Comparison of ENCODE assay signal across 16 mouse cellular contexts in genomic region chr7:109187244-109188035, GRCm38 (mm10). TPM values are rescaled to one million over a fixed set of nuclear protein-coding genes. Genes with fewer than 3 reads are reported as not detected.
A peak's percentile ranks its signal among the peaks of the same experiment; 100 is the strongest.
DNase-seq lines count a peak whose midpoint lies in the region; ATAC-seq lines count a peak whose summit lies in the region.
"Had no signal": no experiment of that assay in that cellular context is flagged by ENCODE, and none has a peak within 500 bp of the region (broad histone marks: within the 10 kb centered on the region; RNA-seq: fewer than 3 reads in every experiment).

No protein-coding gene starts in this region.

- H3K9me3 ChIP-seq in intestine, embryonic 16.5 days (ENCODE audit: control insufficient read depth, low read length): no peaks in the 10 kb centered on the region
- H3K9me3 ChIP-seq: hindbrain, embryonic 15.5 days; liver, embryonic 13.5 days; midbrain, embryonic 13.5 days had no signal

- H3K27ac ChIP-seq in intestine, embryonic 16.5 days (ENCODE audit: low read length): no peak overlapping the region
- H3K27ac ChIP-seq: hindbrain, embryonic 15.5 days; liver, embryonic 13.5 days; midbrain, embryonic 13.5 days had no signal

- H3K4me1 ChIP-seq in intestine, embryonic 16.5 days (ENCODE audit: control insufficient read depth, insufficient read depth, low read length): no peaks in the 10 kb centered on the region
- H3K4me1 ChIP-seq: liver, embryonic 13.5 days had no signal

- H3K4me2 ChIP-seq in intestine, embryonic 16.5 days (ENCODE audit: low read depth, low read length): no peak overlapping the region
- H3K4me2 ChIP-seq: hindbrain, embryonic 15.5 days; liver, embryonic 13.5 days; midbrain, embryonic 13.5 days had no signal

- intact Hi-C loops in heart, postnatal 36 days (cut with DNase I): no loop called here
- intact Hi-C loops in gastrocnemius, postnatal 36 days (cut with DNase I): no loop called here

- 68% methylated on average over 6 of the region's 6 CpGs for WGBS in intestine, embryonic 16.5 days

- no peaks in the 10 kb centered on the region for H3K36me3 ChIP-seq in intestine, embryonic 16.5 days (ENCODE audit: control insufficient read depth, insufficient read depth, low read length)
- H3K36me3 ChIP-seq: hindbrain, embryonic 15.5 days; liver, embryonic 13.5 days; midbrain, embryonic 13.5 days had no signal

- no peaks in the 10 kb centered on the region for H3K27me3 ChIP-seq in intestine, embryonic 16.5 days (replicated peaks; ENCODE audit: control insufficient read depth, insufficient read depth, low read length)

- DNase-seq in heart, adult 11 months: peak; percentile 94
- DNase-seq in heart, postnatal 36 days: no peak
- peak; percentile 93 for DNase-seq in Muller cell, postnatal 12 days (ENCODE audit: inconsistent ontology term)
- DNase-seq in adrenal gland, postnatal 36 days: peak; percentile 73 to 79
- peak; percentile 55 to 65 for DNase-seq in layer of hippocampus, postnatal 36 days
- no peak for DNase-seq in gastrocnemius, postnatal 36 days
- no peak for DNase-seq in spleen, adult 18-20 months
- DNase-seq: cerebellum, postnatal 14 days; gastrocnemius, postnatal 25 days; kidney, adult 8-10 months; liver, embryonic 13.5 days; lung, postnatal 14 days; right cerebral cortex, postnatal 4 days had no signal

- H3K9ac ChIP-seq in intestine, embryonic 16.5 days (ENCODE audit: low read depth, low read length): no peak overlapping the region
- H3K9ac ChIP-seq: hindbrain, embryonic 15.5 days; liver, embryonic 13.5 days; midbrain, embryonic 13.5 days had no signal

- H3K4me3 ChIP-seq in intestine, embryonic 16.5 days (ENCODE audit: low read length): no peak overlapping the region
- H3K4me3 ChIP-seq: hindbrain, embryonic 15.5 days; liver, embryonic 13.5 days; midbrain, embryonic 13.5 days had no signal

- ATAC-seq in intestine, embryonic 16.5 days: no peak
- ATAC-seq: midbrain, embryonic 13.5 days had no signal

RNA-seq across cellular contexts. Expression of gene Lmo1, which starts 12.4 kb away (rescaled TPM):
- 1 to 10 TPM; 2.4 to 3.1 TPM for total RNA-seq in heart, postnatal 36 days (2021)
- total RNA-seq in adrenal gland, postnatal 36 days (2021): 1 to 10 TPM; 5.1 to 9.4 TPM
- 10 to 100 TPM; 64.9 to 68.3 TPM for total RNA-seq in layer of hippocampus, postnatal 36 days (2021)
- polyA plus RNA-seq in intestine, embryonic 16.5 days (2015; fragmentation: Nextera tagmentation; extraction: Ambion mirVana): 1.7 and 2.6 TPM in 2 replicates
- total RNA-seq in gastrocnemius, postnatal 36 days (2021): 1 to 10 TPM; 2.3 to 2.8 TPM

Comparison
In these comparisons a context has a peak if more than half of its experiments do, and no peak if none do; other contexts are left out.
1. DNase-seq: peak in heart, adult 11 months (single experiment), Muller cell, postnatal 12 days (single experiment), adrenal gland, postnatal 36 days (2 of 2) and layer of hippocampus, postnatal 36 days (2 of 2); none in heart, postnatal 36 days (0 of 2), gastrocnemius, postnatal 36 days (0 of 2) and spleen, adult 18-20 months (0 of 2).
2. RNA of gene Lmo1, which starts 12.4 kb away (total RNA-seq): 64.9 to 68.3 TPM in layer of hippocampus, postnatal 36 days; 5.1 to 9.4 TPM in adrenal gland, postnatal 36 days, 2.4 to 3.1 TPM in heart, postnatal 36 days and 2.3 to 2.8 TPM in gastrocnemius, postnatal 36 days; every median in the first group is over 4 times any median in the second.